Mouse (Mus musculus): Measurements from ENCODE around the gene Zfp111. TPM values are rescaled to one million over a fixed set of nuclear protein-coding genes. Genes with fewer than 3 reads are reported as not detected.
A peak's percentile ranks its signal among the peaks of the same experiment; 100 is the strongest.

The Zfp111 gene
- polyA plus RNA-seq (2012; rRNA removed), result 2.2 and 2.5 TPM in 2 replicates

GRCm38 (mm10) chr7:24211343-24211742 is at the start of gene Zfp111:
Zfp111 (minus strand) TSS chr7:24211443.
- TF ChIP-seq CTCF (conservative IDR thresholded peaks at IDR 0.05; ENCODE audit: insufficient read depth, insufficient read length, low read depth, low read length), result no peak
- TF ChIP-seq POLR2A (IDR thresholded peaks at IDR 0.05; ENCODE audit: low read depth, low read length), result no peak
- H3K36me3 ChIP-seq (ENCODE audit: control insufficient read depth, insufficient read depth, low read length), result no peaks in the 10 kb centered on the region
- 81% methylated on average over 5 of the region's 5 CpGs for WGBS
- DNase-seq, result no peak
- no peak within 1 kb of the TSS for H3K4me3 ChIP-seq (ENCODE audit: insufficient read depth, low read depth, low read length)
- no peak within 1 kb of the TSS for H3K27ac ChIP-seq (ENCODE audit: insufficient read depth, low read depth, low read length)
- H3K4me1 ChIP-seq (ENCODE audit: control insufficient read depth, insufficient read depth, low read length), result no peaks in the 10 kb centered on the region
- no peaks in the 10 kb centered on the region for H3K27me3 ChIP-seq (replicated peaks; ENCODE audit: control insufficient read depth, insufficient read depth, low read length)

- H3K27ac ChIP-seq (ENCODE audit: insufficient read depth, low read depth, low read length), result no peak overlapping the region
- no peak overlapping the region for H3K4me3 ChIP-seq (ENCODE audit: insufficient read depth, low read depth, low read length)
- no peaks in the 10 kb centered on the region; the same call in 1 of the 2 replicates for H3K36me3 ChIP-seq (ENCODE audit: control insufficient read depth, insufficient read depth, low read length)
- no peaks in the 10 kb centered on the region for H3K27me3 ChIP-seq (replicated peaks; ENCODE audit: control insufficient read depth, insufficient read depth, low read length)
- H3K4me1 ChIP-seq (ENCODE audit: control insufficient read depth, insufficient read depth, low read length), result peaks cover 3% of the 10 kb centered on the region; the same call in 1 of the 2 replicates
- TF ChIP-seq POLR2A (IDR thresholded peaks at IDR 0.05; ENCODE audit: low read depth, low read length) (no peak), CTCF (conservative IDR thresholded peaks at IDR 0.05; ENCODE audit: insufficient read depth, insufficient read length, low read depth, low read length) (no peak)
- 95% methylated on average over 4 of the region's 4 CpGs for WGBS
- no peak for DNase-seq
Observed at GRCm38 (mm10) chr7:24260000-24260312, 48.7 kb upstream of the Zfp111 start.

GRCm38 (mm10) chr7:24259306-24259999 is 48.2 kb upstream of the Zfp111 start:
- Histone ChIP-seq H3K36me3 (ENCODE audit: control insufficient read depth, insufficient read depth, low read length) (no peaks in the 10 kb centered on the region; the same call in 1 of the 2 replicates), H3K27ac (ENCODE audit: insufficient read depth, low read depth, low read length) (no peak overlapping the region), H3K27me3 (replicated peaks; ENCODE audit: control insufficient read depth, insufficient read depth, low read length) (no peaks in the 10 kb centered on the region), H3K4me1 (ENCODE audit: control insufficient read depth, insufficient read depth, low read length) (peaks cover 3% of the 10 kb centered on the region; the same call in 1 of the 2 replicates), H3K4me3 (ENCODE audit: insufficient read depth, low read depth, low read length) (no peak overlapping the region)
- TF ChIP-seq CTCF (conservative IDR thresholded peaks at IDR 0.05; ENCODE audit: insufficient read depth, insufficient read length, low read depth, low read length), result no peak
- TF ChIP-seq POLR2A (IDR thresholded peaks at IDR 0.05; ENCODE audit: low read depth, low read length), result no peak
- WGBS, result 87% methylated on average over 13 of the region's 13 CpGs
- no peak for DNase-seq

- 17% methylated on average over 21 of the region's 21 CpGs for WGBS
- TF ChIP-seq CTCF (conservative IDR thresholded peaks at IDR 0.05; ENCODE audit: insufficient read depth, insufficient read length, low read depth, low read length), result no peak
- TF ChIP-seq POLR2A (IDR thresholded peaks at IDR 0.05; ENCODE audit: low read depth, low read length), result peak; percentile 49
Observed at GRCm38 (mm10) chr7:24254633-24255474, 43.6 kb upstream of the Zfp111 start, which contains the start of gene Zfp108. Zfp108 (plus strand) TSS chr7:24254794.

GRCm38 (mm10) chr7:24253779-24254615 is 42.8 kb upstream of the Zfp111 start:
- Histone ChIP-seq H3K27me3 (replicated peaks; ENCODE audit: control insufficient read depth, insufficient read depth, low read length) (no peaks in the 10 kb centered on the region), H3K4me1 (ENCODE audit: control insufficient read depth, insufficient read depth, low read length) (peaks cover 3% of the 10 kb centered on the region; the same call in 1 of the 2 replicates), H3K27ac (ENCODE audit: insufficient read depth, low read depth, low read length) (no peak overlapping the region), H3K36me3 (ENCODE audit: control insufficient read depth, insufficient read depth, low read length) (no peaks in the 10 kb centered on the region), H3K4me3 (ENCODE audit: insufficient read depth, low read depth, low read length) (no peak overlapping the region; the same call in 1 of the 2 replicates)
- WGBS, result 61% methylated on average over 9 of the region's 9 CpGs
- no peak for TF ChIP-seq POLR2A (IDR thresholded peaks at IDR 0.05; ENCODE audit: low read depth, low read length)
- TF ChIP-seq CTCF (conservative IDR thresholded peaks at IDR 0.05; ENCODE audit: insufficient read depth, insufficient read length, low read depth, low read length), result no peak
- no peak for DNase-seq

More at GRCm38 (mm10) chr7:24254633-24255474, 43.6 kb upstream of the Zfp111 start, which contains the start of gene Zfp108:
- Histone ChIP-seq H3K27ac (ENCODE audit: insufficient read depth, low read depth, low read length) (no peak within 1 kb of the TSS), H3K4me3 (ENCODE audit: insufficient read depth, low read depth, low read length) (peak within 1 kb of the TSS; percentile 60), H3K4me1 (ENCODE audit: control insufficient read depth, insufficient read depth, low read length) (peaks cover 3% of the 10 kb centered on the region; the same call in 1 of the 2 replicates), H3K27me3 (replicated peaks; ENCODE audit: control insufficient read depth, insufficient read depth, low read length) (no peaks in the 10 kb centered on the region), H3K36me3 (ENCODE audit: control insufficient read depth, insufficient read depth, low read length) (no peaks in the 10 kb centered on the region)
- peak; percentile 95 for DNase-seq

GRCm38 (mm10) chr7:24237040-24237791 is 26.0 kb upstream of the Zfp111 start, which contains the start of gene Zfp109:
Zfp109 (minus strand) TSS chr7:24237560.
- Histone ChIP-seq H3K4me3 (ENCODE audit: insufficient read depth, low read depth, low read length) (peak within 1 kb of the TSS; percentile 100), H3K27me3 (replicated peaks; ENCODE audit: control insufficient read depth, insufficient read depth, low read length) (no peaks in the 10 kb centered on the region), H3K36me3 (ENCODE audit: control insufficient read depth, insufficient read depth, low read length) (no peaks in the 10 kb centered on the region), H3K27ac (ENCODE audit: insufficient read depth, low read depth, low read length) (no peak within 1 kb of the TSS), H3K4me1 (ENCODE audit: control insufficient read depth, insufficient read depth, low read length) (peaks cover 5% of the 10 kb centered on the region; the same call in 1 of the 2 replicates)
- 4% methylated on average over 28 of the region's 28 CpGs for WGBS
- DNase-seq, result peak; percentile 80
- TF ChIP-seq POLR2A (IDR thresholded peaks at IDR 0.05; ENCODE audit: low read depth, low read length), result no peak
- no peak for TF ChIP-seq CTCF (conservative IDR thresholded peaks at IDR 0.05; ENCODE audit: insufficient read depth, insufficient read length, low read depth, low read length)
